In the genomic region with DNA sequence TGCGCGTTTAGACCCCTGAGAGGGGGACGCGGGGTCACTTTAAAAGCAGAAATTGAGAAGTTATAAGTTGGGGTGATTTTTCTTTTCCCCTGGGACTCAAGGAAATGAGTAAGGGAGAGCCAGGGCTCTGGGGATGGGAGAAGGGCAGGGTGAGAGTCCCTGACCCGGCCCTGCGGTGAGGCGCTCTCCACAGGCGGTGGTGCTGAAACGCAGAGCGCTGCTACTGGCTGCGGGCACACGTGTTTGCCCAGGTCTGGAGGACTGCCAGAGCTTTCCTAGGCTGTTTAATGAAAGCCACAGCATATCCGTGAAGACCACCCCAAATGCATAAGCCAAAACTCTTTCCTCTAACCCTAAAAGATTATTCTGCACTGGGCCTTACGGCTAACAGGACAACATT, we compare ENCODE assay signal across 8 mouse cellular contexts. TPM values are rescaled to one million over a fixed set of nuclear protein-coding genes. Genes with fewer than 3 reads are reported as not detected.
DNase-seq lines count a peak whose midpoint lies in the region; ATAC-seq and TF ChIP-seq lines count a peak whose summit lies in the region.

No protein-coding gene starts in this region.

- H3K9me3 ChIP-seq in limb, embryonic 12.5 days = no peaks in the 10 kb centered on the region
- H3K9me3 ChIP-seq in midbrain, postnatal 0 days (ENCODE audit: low read length) = no peaks in the 10 kb centered on the region

- H3K36me3 ChIP-seq in limb, embryonic 12.5 days = no peaks in the 10 kb centered on the region
- no peaks in the 10 kb centered on the region for H3K36me3 ChIP-seq in midbrain, postnatal 0 days (ENCODE audit: insufficient read depth, low read length)

- no peak overlapping the region for H3K9ac ChIP-seq in limb, embryonic 12.5 days (replicated peaks)
- H3K9ac ChIP-seq in midbrain, postnatal 0 days (replicated peaks; ENCODE audit: low read length, poor library complexity, severe bottlenecking) = peak overlapping the region; percentile 83

- WGBS in limb, embryonic 12.5 days = 6% methylated on average over 14 of the region's 14 CpGs
- 3% methylated on average over 14 of the region's 14 CpGs for WGBS in midbrain, postnatal 0 days

- H3K4me2 ChIP-seq in limb, embryonic 12.5 days = peak overlapping the region; percentile 73
- peak overlapping the region; percentile 79 for H3K4me2 ChIP-seq in midbrain, postnatal 0 days (ENCODE audit: low read depth, low read length, poor library complexity, severe bottlenecking)

- peaks cover 14% of the 10 kb centered on the region for H3K4me1 ChIP-seq in limb, embryonic 12.5 days (replicated peaks)
- peaks cover 5% of the 10 kb centered on the region; the same call in 1 of the 2 replicates for H3K4me1 ChIP-seq in midbrain, postnatal 0 days (ENCODE audit: insufficient read depth, low read length)

- no peak for TF ChIP-seq CTCF in midbrain, postnatal 0 days (IDR thresholded peaks at IDR 0.05)

- peaks cover 57% of the 10 kb centered on the region for H3K27me3 ChIP-seq in limb, embryonic 12.5 days
- no peaks in the 10 kb centered on the region for H3K27me3 ChIP-seq in midbrain, postnatal 0 days (ENCODE audit: insufficient read depth, low read length)

- H3K4me3 ChIP-seq in limb, embryonic 12.5 days (replicated peaks) = peak overlapping the region; percentile 42
- H3K4me3 ChIP-seq in midbrain, postnatal 0 days (ENCODE audit: low read depth, low read length) = peak overlapping the region; percentile 77

- no peak overlapping the region for H3K27ac ChIP-seq in limb, embryonic 12.5 days
- H3K27ac ChIP-seq in midbrain, postnatal 0 days (ENCODE audit: low read depth, low read length) = no peak overlapping the region

- DNase-seq in CD4-positive, CD25-positive, alpha-beta regulatory T cell, adult 2 months (ENCODE audit: low read depth, low spot score) = peak; percentile 10
- DNase-seq in gastrocnemius, postnatal 4 days (ENCODE audit: low spot score in 2 of 2) = peak; percentile 34 to 70
- peak; percentile 24 for DNase-seq in induced T-regulatory cell, adult 2 months (ENCODE audit: low read depth)
- peak; percentile 75 for DNase-seq in midbrain, postnatal 0 days (ENCODE audit: low spot score)
- peak; percentile 67 for DNase-seq in testis, postnatal 14 days (ENCODE audit: low spot score)

- no peak for ATAC-seq in CD4-positive, CD25-positive, alpha-beta regulatory T cell, adult 4 months
- peak; percentile 94 for ATAC-seq in common myeloid progenitor, adult 5-6 weeks (replicated peaks; ENCODE audit: low read depth, poor library complexity, severe bottlenecking)
- ATAC-seq in limb, embryonic 12.5 days (ENCODE audit: insufficient number of reproducible peaks, insufficient read depth, low FRiP score, low TSS enrichment, low read depth) = no peak
- peak; percentile 63; the same call in 1 of the 2 replicates for ATAC-seq in midbrain, postnatal 0 days (ENCODE audit: low FRiP score)

RNA-seq across cellular contexts. Expression of a gene that starts 1.4 kb away (rescaled TPM):
- under 1 TPM; 0.78 to 0.80 TPM for polyA plus RNA-seq in CD4-positive, CD25-positive, alpha-beta regulatory T cell, adult 4 months (2017; shearing (Covaris generic))
- 0.09 TPM in 1 of 2 replicates, not detected in the other for total RNA-seq in common myeloid progenitor, adult 5-6 weeks (2017)
- 1 to 10 TPM; 2.0 to 3.4 TPM for total RNA-seq in gastrocnemius, postnatal 4 days (2021)
- polyA plus RNA-seq in limb, embryonic 12.5 days (2016; fragmentation: Nextera tagmentation; extraction: Ambion mirVana) = 0.46 and 0.69 TPM in 2 replicates
- 145 and 152 TPM in 2 replicates for total RNA-seq in midbrain, postnatal 0 days (2014; rRNA removed)
- 80.4 and 87.6 TPM in 2 replicates for polyA plus RNA-seq in midbrain, postnatal 0 days (2015; fragmentation: Nextera tagmentation; extraction: Ambion mirVana)

RNA-seq across cellular contexts. Expression of a gene that starts 53.8 kb away (rescaled TPM):
- 10 to 100 TPM; 36.1 to 43.5 TPM for polyA plus RNA-seq in CD4-positive, CD25-positive, alpha-beta regulatory T cell, adult 4 months (2017; shearing (Covaris generic))
- 28.7 and 41.9 TPM in 2 replicates for total RNA-seq in common myeloid progenitor, adult 5-6 weeks (2017)
- total RNA-seq in gastrocnemius, postnatal 4 days (2021) = 10 to 100 TPM; 43.2 to 54.7 TPM
- polyA plus RNA-seq in limb, embryonic 12.5 days (2016; fragmentation: Nextera tagmentation; extraction: Ambion mirVana) = 28.3 and 34.5 TPM in 2 replicates
- 63.5 and 72.6 TPM in 2 replicates for total RNA-seq in midbrain, postnatal 0 days (2014; rRNA removed)
- polyA plus RNA-seq in midbrain, postnatal 0 days (2015; fragmentation: Nextera tagmentation; extraction: Ambion mirVana) = 29.9 and 30.5 TPM in 2 replicates

Comparison
In these comparisons a context has a peak if more than half of its experiments do, and no peak if none do; other contexts are left out.
1. DNase-seq: peak in every context shown above with its lines; median percentile 75 in midbrain, postnatal 0 days; 67 in testis, postnatal 14 days; 52 in gastrocnemius, postnatal 4 days; 24 in induced T-regulatory cell, adult 2 months; 10 in CD4-positive, CD25-positive, alpha-beta regulatory T cell, adult 2 months.
2. ATAC-seq: peak in common myeloid progenitor, adult 5-6 weeks (single experiment) and midbrain, postnatal 0 days (single experiment); none in CD4-positive, CD25-positive, alpha-beta regulatory T cell, adult 4 months (single experiment) and limb, embryonic 12.5 days (single experiment).
3. RNA of a gene that starts 1.4 kb away (total RNA-seq): 145 to 152 TPM in midbrain, postnatal 0 days; 2.0 to 3.4 TPM in gastrocnemius, postnatal 4 days and 0.09 TPM in common myeloid progenitor, adult 5-6 weeks; every median in the first group is over 10 times any median in the second.